Mouse (Mus musculus): ENCODE measurements around the gene Diexf.

GRCm38 (mm10) chr1:193102556-193102955 is 27.5 kb downstream of the Diexf start:
- TF ChIP-seq POLR2A (IDR thresholded peaks at IDR 0.05; ENCODE audit: control insufficient read depth, extremely low read depth, insufficient read depth, low read length, poor library complexity) (no peak), CTCF (IDR thresholded peaks at IDR 0.05; ENCODE audit: borderline replicate concordance, control insufficient read depth, extremely low read depth, insufficient read depth, low read length, poor library complexity) (no peak)
